In genomic region chr3:3761346-3761745, GRCm38 (mm10) we compare ENCODE assay signal across 25 mouse cellular contexts.
"Had no signal": no experiment of that assay in that cellular context is flagged by ENCODE, and none has a peak within 500 bp of the region (broad histone marks: within the 10 kb centered on the region; RNA-seq: fewer than 3 reads in every experiment).

No protein-coding gene starts in this region.

- H3K4me1 ChIP-seq: heart, embryonic 10.5 days; heart, embryonic 12.5 days; hindbrain, embryonic 10.5 days; hindbrain, embryonic 12.5 days; intestine, embryonic 15.5 days; limb, embryonic 10.5 days; limb, embryonic 12.5 days had no signal

- H3K27me3 ChIP-seq: heart, embryonic 12.5 days; hindbrain, embryonic 12.5 days; intestine, embryonic 15.5 days; limb, embryonic 12.5 days had no signal

- H3K9me3 ChIP-seq: heart, embryonic 10.5 days; heart, embryonic 12.5 days; hindbrain, embryonic 10.5 days; hindbrain, embryonic 12.5 days; intestine, embryonic 15.5 days; limb, embryonic 10.5 days; limb, embryonic 12.5 days had no signal

- H3K9ac ChIP-seq: forebrain, postnatal 0 days; heart, embryonic 12.5 days; hindbrain, embryonic 12.5 days; hindbrain, embryonic 14.5 days; intestine, embryonic 15.5 days; limb, embryonic 12.5 days had no signal

- DNase-seq: forebrain, postnatal 0 days; gastrocnemius, postnatal 14 days; gastrocnemius, postnatal 36 days; heart, adult 11 months; heart, adult 2 months; heart, postnatal 10 days; heart, postnatal 4 days; kidney, adult 18-20 months; kidney, adult 8-10 months; kidney, postnatal 10 days; kidney, postnatal 25 days; kidney, postnatal 4 days had no signal

- H3K4me2 ChIP-seq: heart, embryonic 12.5 days; hindbrain, embryonic 12.5 days; hindbrain, embryonic 14.5 days; intestine, embryonic 15.5 days; limb, embryonic 12.5 days had no signal

- H3K4me3 ChIP-seq: heart, adult 2 months; heart, embryonic 10.5 days; heart, embryonic 12.5 days; hindbrain, embryonic 10.5 days; hindbrain, embryonic 12.5 days; intestine, embryonic 15.5 days; layer of hippocampus, adult 2 months; left cerebral cortex, adult 2 months; limb, embryonic 10.5 days; limb, embryonic 12.5 days had no signal

- H3K36me3 ChIP-seq: heart, embryonic 10.5 days; heart, embryonic 12.5 days; hindbrain, embryonic 10.5 days; hindbrain, embryonic 12.5 days; intestine, embryonic 15.5 days; limb, embryonic 10.5 days; limb, embryonic 12.5 days had no signal

- ATAC-seq: forebrain, postnatal 0 days; hindbrain, embryonic 16.5 days; inflammation-experienced regulatory T-cells, adult 6 months; intestine, embryonic 15.5 days; intestine, postnatal 0 days had no signal

- H3K27ac ChIP-seq: heart, adult 2 months; heart, embryonic 10.5 days; hindbrain, embryonic 10.5 days; hindbrain, embryonic 12.5 days; hindbrain, embryonic 14.5 days; intestine, embryonic 15.5 days; layer of hippocampus, adult 2 months; left cerebral cortex, adult 2 months; limb, embryonic 10.5 days; limb, embryonic 12.5 days had no signal
